Mouse (Mus musculus) megakaryocyte, embryonic 14.5 days (primary cell): ENCODE data around the gene Ulk1.

Experiments used
- FLI1 ChIP-seq: IDR thresholded peaks from 2 replicates; pipeline ENCODE4 v1.6.1; 2012; ENCODE audit warnings: low read length, inconsistent platforms, mixed read lengths
- GATA1 ChIP-seq: IDR thresholded peaks from 3 replicates; pipeline ENCODE4 v1.6.1; 2012; ENCODE audit warnings: mixed read lengths, low read length, inconsistent platforms, borderline replicate concordance

- TF ChIP-seq FLI1 (no peak), GATA1 (no peak)
Observed at GRCm38 (mm10) chr5:110788684-110789083, 21.2 kb downstream of the Ulk1 start.
